Mouse (Mus musculus) CD4-positive, CD25-positive, alpha-beta regulatory T cell, adult 2 months (primary cell): ENCODE results near the gene Lig3.
"Not testable (repeated sequence)": the region's sequence is repeated elsewhere in the genome, so short reads cannot be mapped to it uniquely, and the experiment has no call there.

Source experiments
- DNase-seq: peaks from one replicate; pipeline ENCODE4 v3.0.0-alpha.2; 2012; ENCODE audit warnings: low read depth, low spot score

Gene Lig3

DNA sequence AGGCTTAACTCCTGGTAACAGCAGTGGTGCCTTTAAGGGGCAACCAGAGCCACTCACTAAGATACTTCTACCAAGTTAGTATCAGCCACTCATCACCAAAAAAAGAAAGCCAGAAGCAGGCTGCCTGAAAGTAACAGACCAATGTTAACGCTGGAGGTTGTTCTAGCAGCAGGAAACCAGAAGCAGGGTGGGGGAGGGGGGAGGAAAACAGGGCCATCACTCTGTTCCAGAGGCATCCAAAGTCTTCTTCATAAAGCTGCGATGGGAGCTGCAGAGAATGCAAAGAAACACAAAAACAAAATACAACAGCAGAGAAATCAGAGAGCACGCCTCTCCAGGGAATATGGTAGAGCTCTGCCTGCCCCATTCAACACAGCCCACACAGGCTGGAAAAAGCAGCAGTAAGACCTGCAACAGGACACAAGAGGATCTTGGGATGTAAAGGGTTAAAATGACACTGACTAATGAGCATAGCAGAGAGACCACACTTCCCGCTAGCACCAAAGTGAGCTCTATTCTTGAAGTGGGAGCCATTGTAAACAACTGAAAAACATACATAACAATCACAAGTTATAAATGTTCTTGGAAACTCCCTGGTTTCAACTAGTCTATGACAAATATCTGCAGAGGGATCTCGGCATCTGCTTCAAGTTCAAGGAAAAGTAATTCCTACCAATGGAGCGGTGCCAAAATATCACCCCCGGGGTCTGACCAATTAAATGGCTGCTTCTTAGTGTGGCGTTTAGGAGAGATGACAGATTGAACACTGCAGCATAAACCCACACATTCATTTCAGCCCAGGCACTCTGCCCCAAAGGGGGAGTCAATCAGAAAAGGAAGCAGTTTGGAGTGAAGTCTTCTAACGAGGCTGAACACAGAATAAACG, 50.3 kb downstream of the Lig3 start:
- DNase-seq, result no peak

GRCm38 (mm10) chr11:82832402-82832801, 51.5 kb downstream of the Lig3 start:
- not testable (repeated sequence) for DNase-seq

GRCm38 (mm10) chr11:82833929-82834328, 53.0 kb downstream of the Lig3 start:
- no peak for DNase-seq

GRCm38 (mm10) chr11:82834359-82834758, 53.5 kb downstream of the Lig3 start:
- DNase-seq, result not testable (repeated sequence)

DNA sequence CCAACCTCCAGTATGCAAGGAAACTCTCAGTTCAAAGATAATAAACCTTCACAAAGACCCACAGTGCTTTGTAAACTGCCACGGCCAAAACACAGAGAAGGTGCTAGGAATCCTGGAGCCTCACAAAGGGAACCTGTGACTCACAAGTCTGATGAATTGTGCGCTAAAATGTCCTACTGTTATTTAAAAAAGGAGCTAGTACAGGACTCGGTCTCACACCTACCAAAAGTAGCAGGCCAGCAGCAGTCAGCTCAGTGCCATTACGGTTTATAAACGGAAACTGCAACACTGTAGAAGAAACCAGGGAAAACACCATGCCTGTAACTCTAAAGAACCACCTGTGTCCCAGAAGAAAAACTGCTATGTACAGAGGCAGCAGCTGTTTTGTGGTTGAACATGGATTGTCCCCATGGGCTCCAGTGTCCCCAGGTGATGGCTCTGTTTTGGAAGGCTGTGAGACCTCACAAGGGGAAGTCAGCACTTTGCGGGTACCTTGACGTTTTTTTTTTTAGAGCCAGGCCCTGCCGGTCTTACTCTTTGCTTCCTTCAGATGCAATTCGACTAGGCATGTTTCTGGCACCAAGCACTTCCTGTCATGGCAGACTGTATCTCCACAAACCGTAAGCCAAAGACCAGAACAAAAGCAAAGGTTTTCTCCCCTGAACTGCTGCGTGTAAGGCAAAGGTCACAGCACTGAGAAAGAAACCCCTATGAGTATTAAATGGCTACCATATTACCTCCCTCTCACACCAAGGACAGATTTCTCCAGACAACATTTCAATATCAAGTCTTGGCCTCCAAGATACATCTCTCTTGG, 54.9 kb downstream of the Lig3 start:
- DNase-seq, result no peak

DNA sequence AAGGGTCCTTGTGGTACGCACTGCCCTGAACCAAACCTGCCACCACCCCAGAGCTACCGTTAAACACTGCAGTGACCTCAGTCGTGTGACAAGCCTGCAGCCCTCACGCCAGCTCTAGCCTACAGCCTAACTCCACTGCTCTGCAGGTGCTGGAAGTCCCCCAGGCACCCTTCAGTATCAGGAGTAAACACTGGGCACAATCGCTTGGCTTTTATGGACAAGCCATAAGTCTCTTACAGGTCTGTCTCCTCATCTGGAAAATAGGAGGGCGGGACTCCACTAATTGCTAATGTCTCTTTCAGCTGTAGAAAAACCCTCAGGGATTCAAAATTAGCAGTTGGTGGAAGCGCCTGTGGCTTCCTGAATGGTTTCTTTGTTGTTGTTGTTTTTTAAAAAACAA, 56.3 kb downstream of the Lig3 start:
- no peak for DNase-seq

GRCm38 (mm10) chr11:82837848-82838247, 56.9 kb downstream of the Lig3 start:
- no peak for DNase-seq

DNA sequence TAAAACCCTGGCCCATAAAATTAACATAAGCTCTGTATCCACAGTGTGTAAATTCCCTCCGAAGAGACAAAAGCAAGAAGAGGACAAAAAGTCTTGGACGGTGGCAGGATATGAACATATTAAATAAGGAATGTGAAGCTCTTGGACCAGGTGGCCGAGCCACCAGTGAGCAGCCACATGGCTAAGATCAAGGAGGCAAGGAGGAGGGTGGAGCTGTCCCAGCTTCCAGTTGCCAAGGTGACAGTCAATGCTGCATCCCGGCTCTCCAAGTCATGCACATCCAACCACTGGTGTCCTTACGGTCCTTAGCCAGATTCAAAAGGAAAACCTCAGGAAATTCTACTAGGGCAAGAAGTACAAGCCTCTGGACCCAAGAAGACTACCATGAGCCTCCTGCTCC, 57.6 kb downstream of the Lig3 start:
- DNase-seq, result no peak

GRCm38 (mm10) chr11:82844771-82845414, 64.0 kb downstream of the Lig3 start:
- no peak for DNase-seq

DNA sequence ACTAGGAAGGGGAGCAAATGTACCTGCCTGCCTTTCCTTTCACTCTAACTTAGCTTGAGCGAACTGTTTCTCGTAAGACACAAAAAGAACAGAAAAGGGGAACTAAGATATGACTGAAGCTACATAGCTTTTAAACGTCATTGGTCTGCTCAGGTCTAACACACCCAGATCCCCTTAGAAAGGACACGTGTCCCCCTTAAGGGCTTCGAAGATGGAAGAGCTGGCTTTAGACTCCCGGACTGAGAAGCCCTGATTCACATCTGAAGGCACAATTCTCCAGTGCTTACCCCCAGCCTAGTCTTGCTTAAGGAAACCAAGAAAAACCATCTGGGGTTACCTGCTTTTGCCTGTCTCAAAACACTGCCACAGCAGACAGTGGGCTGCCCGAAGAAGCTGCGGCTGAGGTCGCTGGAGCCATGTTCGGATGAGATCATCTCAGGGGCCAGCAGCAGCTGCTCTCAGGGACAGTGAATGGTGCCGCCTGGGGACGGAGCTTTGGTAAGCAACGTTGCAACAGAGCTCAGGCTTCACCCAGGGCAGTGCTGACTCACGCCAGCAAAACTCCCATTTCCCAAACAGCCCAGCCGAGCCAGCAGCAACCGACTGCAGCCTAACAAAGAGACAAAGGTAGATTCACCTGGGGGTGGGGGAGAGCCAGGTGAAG, 64.6 kb downstream of the Lig3 start:
- DNase-seq, result no peak

DNA sequence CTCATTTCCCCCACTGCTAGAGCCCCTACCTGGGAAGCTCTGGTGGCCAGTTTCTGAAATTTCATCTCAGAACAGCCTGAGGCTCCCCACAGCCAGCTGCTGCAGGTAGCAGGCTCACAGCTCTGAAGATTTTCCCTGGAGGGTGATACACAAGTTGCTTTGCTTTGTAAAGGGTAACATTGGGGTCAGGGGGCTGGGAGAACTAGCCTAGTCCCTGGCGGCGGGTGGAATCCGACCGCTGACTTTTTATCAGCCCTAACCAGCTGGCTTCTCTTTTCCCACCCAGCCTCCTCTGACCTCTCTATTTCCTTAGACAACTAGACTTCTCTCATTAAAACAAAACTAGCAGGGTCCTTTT, 65.2 kb downstream of the Lig3 start:
- no peak for DNase-seq

- no peak for DNase-seq
Measured at GRCm38 (mm10) chr11:82846938-82847337, 66.0 kb downstream of the Lig3 start.

- DNase-seq, result no peak
Measured at GRCm38 (mm10) chr11:82847571-82848000, 66.7 kb downstream of the Lig3 start.

DNA sequence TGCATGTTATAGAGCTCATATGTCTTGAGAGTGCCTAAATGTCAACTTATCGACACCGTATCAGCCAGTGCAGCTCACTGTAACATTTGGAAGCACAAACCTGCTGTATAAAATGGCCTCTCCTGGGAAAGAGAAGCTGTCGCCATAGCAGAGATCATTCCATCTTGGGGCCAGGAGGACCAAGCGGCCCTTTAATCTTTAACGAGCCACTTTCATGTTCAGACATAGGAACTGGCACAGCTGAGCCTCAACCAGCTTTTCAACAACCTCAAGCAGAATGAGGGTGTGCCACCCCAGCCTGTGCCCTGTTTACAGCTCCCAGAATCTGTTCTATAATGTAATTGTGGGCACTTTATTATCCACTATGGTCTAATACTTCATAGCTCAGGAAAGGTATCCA, 69.4 kb downstream of the Lig3 start:
- DNase-seq, result no peak

DNA sequence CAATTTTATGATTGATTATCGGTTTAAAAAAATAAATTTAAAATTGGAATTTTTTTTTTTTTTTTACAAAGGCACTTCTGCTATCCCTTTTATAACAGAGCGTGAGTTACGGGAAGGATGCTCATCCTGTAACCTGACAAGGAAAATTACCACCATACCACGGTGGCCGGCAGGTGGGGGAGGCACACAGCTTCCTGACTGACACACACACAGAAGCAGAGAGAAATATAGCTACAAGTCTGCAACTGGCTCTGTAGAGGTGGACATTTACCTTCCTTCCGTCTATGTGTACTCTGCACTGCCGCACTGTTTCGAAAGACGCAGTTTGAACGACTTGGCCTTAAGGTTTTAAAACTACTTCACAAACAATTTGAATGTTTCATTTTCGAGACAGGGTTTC, 71.2 kb downstream of the Lig3 start:
- DNase-seq, result no peak

- no peak for DNase-seq
Measured at GRCm38 (mm10) chr11:82852540-82852939, 71.6 kb downstream of the Lig3 start.

- DNase-seq, result no peak
Measured at GRCm38 (mm10) chr11:82852958-82853357, 72.0 kb downstream of the Lig3 start.
